Mouse (Mus musculus) CD4-positive, CD25-positive, alpha-beta regulatory T cell, adult 2 months (primary cell): ENCODE measurements around the gene Mmachc.
"Not testable (repeated sequence)": the region's sequence is repeated elsewhere in the genome, so short reads cannot be mapped to it uniquely, and the experiment has no call there.

Experiments used
- DNase-seq: peaks from one replicate; pipeline ENCODE4 v3.0.0-alpha.2; 2012; ENCODE audit warnings: low read depth, low spot score

Mmachc gene

GRCm38 (mm10) chr4:116692146-116692545 is 16.1 kb downstream of the Mmachc start:
- no peak for DNase-seq

GRCm38 (mm10) chr4:116689309-116689876 is 18.8 kb downstream of the Mmachc start:
- no peak for DNase-seq

DNA sequence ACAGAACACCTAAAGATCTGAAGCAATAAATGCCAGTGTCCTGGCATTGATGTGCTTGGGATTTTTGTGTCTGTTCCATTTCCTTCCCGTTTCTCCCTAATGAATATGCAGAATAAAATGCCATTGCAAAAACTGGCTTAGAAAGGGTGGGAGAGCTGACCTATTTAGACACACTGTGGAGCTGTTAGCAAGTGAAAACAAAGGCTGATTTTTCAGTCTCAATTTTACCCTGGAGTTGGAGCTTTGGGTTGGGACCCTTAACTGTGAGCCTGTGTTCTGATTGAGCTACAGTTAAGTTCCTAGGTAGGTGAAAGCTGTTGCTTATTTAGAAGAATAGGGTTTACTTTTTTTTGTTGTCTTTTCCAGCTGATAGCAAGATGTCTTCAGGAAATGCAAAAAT is 21.2 kb downstream of the Mmachc start:
- no peak for DNase-seq

GRCm38 (mm10) chr4:116685402-116686061 is 22.7 kb downstream of the Mmachc start, which contains the start of gene Prdx1:
Gene Prdx1, plus strand, starts transcription at chr4:116685544.
- peak; percentile 94 for DNase-seq

DNA sequence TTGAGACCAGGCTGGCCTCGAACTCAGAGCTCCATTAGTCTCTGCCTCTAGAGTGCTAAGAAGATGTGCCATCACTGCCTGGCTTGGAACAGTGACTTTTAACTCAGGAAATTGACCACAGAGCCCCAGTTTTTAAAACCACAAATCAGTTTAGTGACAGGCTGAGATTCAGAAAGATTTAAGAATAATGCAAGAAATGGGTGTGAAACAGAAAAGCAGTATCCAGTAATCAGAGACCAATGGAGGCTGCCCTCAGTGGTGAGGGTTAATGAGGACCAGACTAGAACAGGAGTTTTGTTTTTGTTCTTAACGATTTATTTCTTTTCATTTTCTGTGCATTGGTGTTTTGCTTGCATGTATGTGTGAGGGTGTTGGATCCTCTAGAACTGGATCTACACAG is 23.5 kb downstream of the Mmachc start:
- DNase-seq = no peak

DNA sequence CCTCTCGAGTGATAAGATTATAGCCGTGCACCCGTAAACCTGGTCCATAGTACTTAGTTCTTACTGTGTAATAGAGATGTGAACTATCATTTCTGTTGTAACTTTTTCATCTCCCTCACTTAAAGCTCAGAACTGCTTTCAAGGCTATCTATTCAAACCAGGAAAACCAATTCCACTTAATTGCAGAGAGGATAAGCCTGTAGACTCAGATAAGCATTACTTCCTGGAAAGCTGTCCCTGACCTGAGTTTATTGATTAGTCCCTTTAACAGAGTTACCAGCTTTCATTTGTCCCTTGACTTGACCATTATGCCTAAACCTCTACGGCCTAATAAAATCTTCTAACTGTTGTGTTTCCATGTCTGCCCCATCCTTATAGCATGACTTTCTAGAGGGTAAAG is 24.2 kb downstream of the Mmachc start:
- DNase-seq = no peak

- not testable (repeated sequence) for DNase-seq
Observed at GRCm38 (mm10) chr4:116680521-116680920, 27.7 kb downstream of the Mmachc start.

DNA sequence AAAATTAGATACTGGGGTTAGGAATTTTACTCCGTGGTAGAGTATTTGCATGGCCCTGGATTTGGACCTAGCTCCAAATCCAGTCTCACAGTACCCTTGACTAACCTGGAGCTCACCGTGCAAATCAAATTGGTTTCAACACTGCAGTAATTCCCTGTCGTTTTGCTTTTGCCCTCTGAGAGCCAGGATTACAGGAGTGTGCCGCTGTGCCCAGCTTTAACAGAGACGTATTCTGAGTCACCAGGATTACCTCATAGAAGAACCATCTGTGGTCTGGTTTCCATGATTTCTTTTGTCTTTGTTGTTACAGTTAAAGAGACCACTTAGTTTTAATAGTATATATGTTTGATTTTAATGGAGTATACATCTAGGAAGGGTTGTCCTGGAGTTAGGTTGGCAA is 29.1 kb downstream of the Mmachc start:
- DNase-seq = no peak

DNA sequence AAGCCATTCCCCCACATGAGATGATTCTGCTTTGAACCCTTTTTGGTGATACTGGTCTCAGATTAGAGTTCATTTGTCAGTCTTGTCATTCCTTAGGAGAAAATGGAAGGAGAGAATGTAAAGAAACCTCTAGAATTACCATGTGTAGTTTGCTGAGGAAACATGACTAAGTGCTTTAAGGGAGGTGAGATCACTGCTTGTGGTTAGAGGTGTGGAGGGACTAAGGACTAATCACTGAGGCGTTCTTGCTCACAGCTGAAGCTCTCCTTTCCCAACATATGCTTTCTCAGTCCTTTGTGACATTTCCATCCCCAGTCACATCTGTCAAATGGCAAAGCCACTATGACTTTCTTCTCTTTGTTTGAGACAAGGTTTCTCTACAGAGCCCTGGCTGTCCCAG is 30.4 kb downstream of the Mmachc start:
- no peak for DNase-seq

- no peak for DNase-seq
Observed at GRCm38 (mm10) chr4:116676027-116676426, 32.2 kb downstream of the Mmachc start.

DNA sequence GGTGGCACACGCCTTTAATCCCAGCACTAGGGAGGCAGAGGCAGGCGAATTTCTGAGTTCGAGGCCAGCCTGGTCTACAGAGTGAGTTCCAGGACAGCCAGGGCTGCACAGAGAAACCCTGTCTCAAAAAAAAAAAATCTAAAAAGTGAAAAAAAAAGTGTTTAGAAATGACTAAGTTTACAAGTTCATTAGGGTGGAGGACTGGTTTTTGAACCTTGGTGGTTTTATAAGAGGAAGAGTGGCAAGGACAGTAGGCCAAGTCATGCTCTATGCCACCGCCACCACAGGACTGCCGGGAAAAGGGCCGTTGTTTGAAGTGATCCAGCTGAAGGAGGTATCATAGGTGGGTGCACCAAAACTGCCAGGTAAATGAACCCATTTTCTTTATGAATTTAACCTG is 33.4 kb downstream of the Mmachc start:
- DNase-seq = not testable (repeated sequence)

GRCm38 (mm10) chr4:116672785-116673184 is 35.4 kb downstream of the Mmachc start:
- no peak for DNase-seq

DNA sequence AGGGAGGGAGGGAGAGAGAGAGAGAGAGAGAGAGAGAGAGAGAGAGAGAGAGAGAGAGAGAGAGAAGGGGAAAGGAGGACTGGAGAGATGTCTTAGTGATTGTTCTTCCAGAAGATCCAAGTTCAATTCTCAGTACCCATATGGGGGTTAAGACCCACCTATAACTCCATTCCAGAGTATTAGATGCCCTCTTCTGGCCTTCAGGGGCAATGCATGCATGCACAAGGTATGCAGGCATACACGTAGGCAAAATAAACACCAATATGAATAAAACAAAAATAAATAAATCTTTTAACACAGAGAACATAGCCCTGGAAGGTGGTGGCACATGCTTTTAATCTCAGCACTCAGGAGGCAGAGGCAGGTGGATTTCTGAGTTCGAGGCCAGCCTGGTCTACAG is 38.9 kb downstream of the Mmachc start:
- DNase-seq = peak; percentile 18

DNA sequence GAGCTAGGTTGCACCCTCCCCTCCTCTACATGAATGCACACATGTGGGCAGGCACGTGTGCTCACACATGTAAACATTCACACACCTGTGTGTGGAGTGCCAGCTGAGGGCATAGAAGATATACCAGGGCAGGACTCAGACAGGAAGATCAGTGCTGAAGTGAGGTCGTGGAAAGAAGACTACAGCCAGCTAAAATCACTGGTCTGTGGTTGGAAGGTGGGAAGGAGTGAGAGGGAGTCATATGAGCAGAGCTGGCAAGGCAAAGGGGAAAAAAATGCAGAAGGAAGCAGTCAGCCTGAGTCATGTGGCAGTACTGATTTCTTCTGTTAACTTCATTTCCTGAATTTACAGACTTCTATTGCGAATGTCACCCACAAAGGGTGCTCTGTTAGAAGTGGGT is 40.1 kb downstream of the Mmachc start:
- DNase-seq = no peak

DNA sequence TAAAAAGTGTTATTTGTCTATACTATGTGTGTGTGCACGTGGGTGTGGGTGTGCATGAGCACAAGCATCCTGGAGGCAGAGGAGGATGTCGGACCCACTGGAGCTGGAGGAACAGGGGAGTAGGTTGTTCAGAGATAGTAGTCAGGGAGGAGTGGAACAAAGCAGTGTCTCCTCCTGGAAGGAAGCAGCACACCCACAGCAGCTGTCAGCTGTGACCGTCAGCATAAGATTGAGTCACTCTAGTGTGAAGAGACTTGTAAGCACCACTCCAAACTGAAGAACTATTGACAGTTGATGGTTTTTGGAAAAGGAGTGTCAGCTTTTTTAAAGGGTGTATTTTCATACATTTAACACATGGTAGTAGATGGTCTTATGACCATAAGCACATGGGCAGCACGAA is 41.6 kb downstream of the Mmachc start:
- no peak for DNase-seq

DNA sequence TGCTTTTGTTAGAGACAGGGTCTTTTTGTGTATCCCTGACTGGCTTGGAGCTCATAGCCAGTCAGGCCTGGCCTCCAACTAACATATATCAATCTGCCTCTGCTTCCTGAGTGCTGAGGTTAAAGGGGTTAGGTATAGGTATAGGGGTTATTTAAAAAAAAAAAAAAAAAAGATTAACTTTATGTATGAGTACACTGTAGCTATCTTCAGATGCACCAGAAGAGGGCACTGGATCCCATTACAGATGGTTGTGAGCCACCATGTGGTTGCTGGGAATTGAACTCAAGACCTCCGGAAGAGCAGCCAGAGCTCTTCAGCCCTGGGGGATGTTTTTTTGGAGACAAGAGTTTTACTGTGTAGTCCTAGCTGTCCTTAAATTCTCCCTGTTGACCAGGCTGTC is 46.2 kb downstream of the Mmachc start:
- DNase-seq = no peak

DNA sequence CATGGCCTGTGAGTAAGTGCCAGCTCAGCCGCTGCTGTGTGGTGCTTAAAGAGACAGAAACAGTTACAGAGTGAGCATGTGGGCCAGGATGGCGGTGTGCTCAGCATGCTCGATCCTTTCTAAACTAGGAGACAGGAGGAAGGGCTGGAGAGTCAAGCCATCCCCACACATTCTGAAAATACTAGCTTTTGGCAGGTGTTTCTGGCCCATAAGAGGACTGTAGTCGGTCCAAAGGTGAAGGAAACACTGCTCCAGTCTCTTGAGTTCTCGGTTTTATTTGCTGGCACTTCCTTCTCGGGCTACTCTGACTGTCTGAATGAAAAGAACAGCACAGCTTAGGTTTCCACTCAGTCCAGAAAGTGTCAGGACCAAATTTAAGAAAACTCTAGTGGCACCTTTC is 47.4 kb downstream of the Mmachc start:
- DNase-seq = no peak

GRCm38 (mm10) chr4:116659916-116660315 is 48.3 kb downstream of the Mmachc start:
- not testable (repeated sequence) for DNase-seq

DNA sequence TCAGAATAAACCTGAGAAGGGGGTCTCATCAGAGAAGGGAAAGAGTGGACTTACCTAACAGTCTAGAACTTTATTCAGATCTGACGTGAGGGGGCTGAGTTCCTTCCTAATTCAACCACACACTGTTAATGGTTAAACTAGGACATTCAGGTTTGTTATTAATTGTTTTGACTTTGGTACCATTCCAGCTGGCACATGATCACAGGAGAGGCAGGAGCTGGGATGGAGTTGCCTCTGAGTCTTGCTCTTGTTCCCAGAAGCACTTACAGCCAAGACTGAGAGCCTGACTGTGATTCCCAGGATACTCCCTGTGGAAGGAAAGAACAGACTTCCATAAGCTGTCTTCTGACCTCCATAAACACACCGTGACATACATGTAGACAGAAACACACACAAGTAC is 48.7 kb downstream of the Mmachc start:
- DNase-seq = no peak

GRCm38 (mm10) chr4:116657971-116658370 is 50.2 kb downstream of the Mmachc start:
- no peak for DNase-seq

GRCm38 (mm10) chr4:116655658-116656057 is 52.5 kb downstream of the Mmachc start:
- DNase-seq = no peak

GRCm38 (mm10) chr4:116655100-116655499 is 53.1 kb downstream of the Mmachc start:
- no peak for DNase-seq

GRCm38 (mm10) chr4:116653228-116653627 is 55.0 kb downstream of the Mmachc start:
- no peak for DNase-seq
